Mouse (Mus musculus) liver, adult 2 months (tissue): ENCODE data around the gene Rangap1.

Experiments
- CTCF ChIP-seq: fragments of 200-500 bp; IDR thresholded peaks from 2 replicates; pipeline ENCODE4 v1.5.1; 2011; ENCODE audit warnings: low read depth, low read length, control low read depth
- POLR2A ChIP-seq: fragments of 200-500 bp; IDR thresholded peaks from 2 replicates; pipeline ENCODE4 v1.6.1; 2011; ENCODE audit warnings: low read length, control low read depth; ENCODE audit not compliant: insufficient read depth; ENCODE audit errors: extremely low read depth

GRCm38 (mm10) chr15:81663697-81664561, 81.4 kb downstream of the Rangap1 start, which contains the start of gene L3mbtl2:
- no peak for TF ChIP-seq POLR2A
- TF ChIP-seq CTCF, result no peak
